ENCODE assay signal across 10 mouse cellular contexts in genomic region chr11:120714546-120714945, GRCm38 (mm10). TPM values are rescaled to one million over a fixed set of nuclear protein-coding genes. Genes with fewer than 3 reads are reported as not detected.
DNase-seq lines count a peak whose midpoint lies in the region; ATAC-seq and TF ChIP-seq lines count a peak whose summit lies in the region.
"Had no signal": no experiment of that assay in that cellular context is flagged by ENCODE, and none has a peak within 500 bp of the region (broad histone marks: within the 10 kb centered on the region; RNA-seq: fewer than 3 reads in every experiment).

No protein-coding gene starts in this region.

- no peaks in the 10 kb centered on the region for H3K9me3 ChIP-seq in embryonic facial prominence, embryonic 13.5 days
- H3K9me3 ChIP-seq in intestine, embryonic 15.5 days, result no peaks in the 10 kb centered on the region
- no peaks in the 10 kb centered on the region for H3K9me3 ChIP-seq in neural tube, embryonic 12.5 days

- no peaks in the 10 kb centered on the region for H3K27me3 ChIP-seq in embryonic facial prominence, embryonic 13.5 days
- no peaks in the 10 kb centered on the region for H3K27me3 ChIP-seq in intestine, embryonic 15.5 days (replicated peaks)
- H3K27me3 ChIP-seq in neural tube, embryonic 12.5 days (replicated peaks), result no peaks in the 10 kb centered on the region

- TF ChIP-seq CTCF in left cerebral cortex, adult 2 months (IDR thresholded peaks at IDR 0.05), result no peak

- H3K4me2 ChIP-seq in embryonic facial prominence, embryonic 13.5 days, result peak overlapping the region; percentile 98
- H3K4me2 ChIP-seq in intestine, embryonic 15.5 days (replicated peaks), result peak overlapping the region; percentile 93
- peak overlapping the region; percentile 98 for H3K4me2 ChIP-seq in neural tube, embryonic 12.5 days (replicated peaks)

- H3K36me3 ChIP-seq in embryonic facial prominence, embryonic 13.5 days, result peaks cover 63% of the 10 kb centered on the region
- peaks cover 38% of the 10 kb centered on the region for H3K36me3 ChIP-seq in intestine, embryonic 15.5 days
- peaks cover 38% of the 10 kb centered on the region for H3K36me3 ChIP-seq in neural tube, embryonic 12.5 days

- no peak for ATAC-seq in embryonic facial prominence, embryonic 13.5 days (ENCODE audit: insufficient number of reproducible peaks, insufficient read depth, low FRiP score, low TSS enrichment, low read depth)
- no peak for ATAC-seq in intestine, embryonic 15.5 days
- ATAC-seq in neural tube, embryonic 12.5 days (ENCODE audit: low FRiP score, low read depth), result no peak
- no peak for ATAC-seq in inflammation-experienced regulatory T-cells, adult 6 months

- peaks cover 24% of the 10 kb centered on the region for H3K4me1 ChIP-seq in embryonic facial prominence, embryonic 13.5 days
- H3K4me1 ChIP-seq in intestine, embryonic 15.5 days (replicated peaks), result peaks cover 29% of the 10 kb centered on the region
- H3K4me1 ChIP-seq in neural tube, embryonic 12.5 days, result peaks cover 38% of the 10 kb centered on the region

- H3K9ac ChIP-seq in embryonic facial prominence, embryonic 13.5 days, result peak overlapping the region; percentile 76
- H3K9ac ChIP-seq in intestine, embryonic 15.5 days, result peak overlapping the region; percentile 61
- H3K9ac ChIP-seq in neural tube, embryonic 12.5 days, result peak overlapping the region; percentile 67

- WGBS in embryonic facial prominence, embryonic 13.5 days, result 45% methylated on average over 10 of the region's 10 CpGs
- WGBS in intestine, embryonic 15.5 days, result 40% methylated on average over 10 of the region's 10 CpGs
- 60% methylated on average over 10 of the region's 10 CpGs for WGBS in neural tube, embryonic 12.5 days

- intact Hi-C loops in left cerebral cortex, adult 2 months (cut with DNase I), result no loop called here
- intact Hi-C loops in left cerebral cortex, postnatal 4 days (cut with DNase I), result loop anchor here (5.0 to 10.0 kb wide), 2 partner anchors 52 to 90 kb away; partner anchors contain the start of genes Notum and Sirt7

- no peak for DNase-seq in left cerebral cortex, adult 2 months (ENCODE audit: extremely low spot score in 1 of 2, low spot score in 2 of 2)
- no peak for DNase-seq in left cerebral cortex, postnatal 4 days
- no peak for DNase-seq in adipocyte (ENCODE audit: low spot score)
- DNase-seq in kidney, postnatal 36 days, result no peak
- DNase-seq: right cerebral cortex, postnatal 4 days had no signal

- peak overlapping the region; percentile 84 for H3K4me3 ChIP-seq in left cerebral cortex, adult 2 months
- peak overlapping the region; percentile 68 for H3K4me3 ChIP-seq in embryonic facial prominence, embryonic 13.5 days
- H3K4me3 ChIP-seq in intestine, embryonic 15.5 days (replicated peaks), result peak overlapping the region; percentile 70
- H3K4me3 ChIP-seq in neural tube, embryonic 12.5 days, result peak overlapping the region; percentile 58

- peak overlapping the region; percentile 70 for H3K27ac ChIP-seq in left cerebral cortex, adult 2 months
- no peak overlapping the region for H3K27ac ChIP-seq in embryonic facial prominence, embryonic 13.5 days
- no peak overlapping the region for H3K27ac ChIP-seq in intestine, embryonic 15.5 days
- no peak overlapping the region for H3K27ac ChIP-seq in neural tube, embryonic 12.5 days

RNA-seq across cellular contexts. Expression of gene Lrrc45, which starts 0.8 kb away (rescaled TPM):
- total RNA-seq in left cerebral cortex, adult 2 months (2021), result 10 to 100 TPM; 61.4 to 62.3 TPM
- 10 to 100 TPM; 76.4 to 78.9 TPM for total RNA-seq in left cerebral cortex, postnatal 4 days (2021)
- 71.0 and 77.8 TPM in 2 replicates for polyA plus RNA-seq in embryonic facial prominence, embryonic 13.5 days (2015; fragmentation: Nextera tagmentation; extraction: Ambion mirVana)
- 42.0 and 45.4 TPM in 2 replicates for polyA plus RNA-seq in intestine, embryonic 15.5 days (2015; fragmentation: Nextera tagmentation; extraction: Ambion mirVana)
- polyA plus RNA-seq in neural tube, embryonic 12.5 days (2016; fragmentation: Nextera tagmentation; extraction: Ambion mirVana), result 70.9 and 72.6 TPM in 2 replicates
- polyA plus RNA-seq in inflammation-experienced regulatory T-cells, adult 6 months (2017; shearing (Covaris generic)), result 10 to 100 TPM; 19.4 to 39.4 (median 20.8) TPM

RNA-seq across cellular contexts. Expression of gene Cenpx, which starts 1.0 kb away (rescaled TPM):
- total RNA-seq in left cerebral cortex, adult 2 months (2021), result 10 to 100 TPM; 18.9 to 21.3 TPM
- 10 to 100 TPM; 31.2 to 35.1 TPM for total RNA-seq in left cerebral cortex, postnatal 4 days (2021)
- 132 and 154 TPM in 2 replicates for polyA plus RNA-seq in embryonic facial prominence, embryonic 13.5 days (2015; fragmentation: Nextera tagmentation; extraction: Ambion mirVana)
- 163 and 170 TPM in 2 replicates for polyA plus RNA-seq in intestine, embryonic 15.5 days (2015; fragmentation: Nextera tagmentation; extraction: Ambion mirVana)
- polyA plus RNA-seq in neural tube, embryonic 12.5 days (2016; fragmentation: Nextera tagmentation; extraction: Ambion mirVana), result 108 and 114 TPM in 2 replicates
- 100 to 1,000 TPM; 154 to 181 (median 169) TPM for polyA plus RNA-seq in inflammation-experienced regulatory T-cells, adult 6 months (2017; shearing (Covaris generic))

RNA-seq across cellular contexts. Expression of gene Rac3, which starts 6.7 kb away (rescaled TPM):
- total RNA-seq in left cerebral cortex, adult 2 months (2021), result 10 to 100 TPM; 34.0 to 39.6 TPM
- total RNA-seq in left cerebral cortex, postnatal 4 days (2021), result 100 to 1,000 TPM; 505 to 551 TPM
- polyA plus RNA-seq in embryonic facial prominence, embryonic 13.5 days (2015; fragmentation: Nextera tagmentation; extraction: Ambion mirVana), result 66.0 and 72.6 TPM in 2 replicates
- polyA plus RNA-seq in intestine, embryonic 15.5 days (2015; fragmentation: Nextera tagmentation; extraction: Ambion mirVana), result 34.2 and 35.8 TPM in 2 replicates
- 118 and 119 TPM in 2 replicates for polyA plus RNA-seq in neural tube, embryonic 12.5 days (2016; fragmentation: Nextera tagmentation; extraction: Ambion mirVana)
- polyA plus RNA-seq in inflammation-experienced regulatory T-cells, adult 6 months (2017; shearing (Covaris generic)), result not detected

RNA-seq across cellular contexts. Expression of gene Dcxr, which starts 12.5 kb away (rescaled TPM):
- total RNA-seq in left cerebral cortex, adult 2 months (2021), result 1 to 10 TPM; 7.1 to 8.4 TPM
- 1 to 10 TPM; 2.5 to 3.2 TPM for total RNA-seq in left cerebral cortex, postnatal 4 days (2021)
- 17.9 and 18.3 TPM in 2 replicates for polyA plus RNA-seq in embryonic facial prominence, embryonic 13.5 days (2015; fragmentation: Nextera tagmentation; extraction: Ambion mirVana)
- 31.3 and 41.7 TPM in 2 replicates for polyA plus RNA-seq in intestine, embryonic 15.5 days (2015; fragmentation: Nextera tagmentation; extraction: Ambion mirVana)
- 12.3 and 16.7 TPM in 2 replicates for polyA plus RNA-seq in neural tube, embryonic 12.5 days (2016; fragmentation: Nextera tagmentation; extraction: Ambion mirVana)
- 10 to 100 TPM; 20.5 to 29.7 (median 26.5) TPM for polyA plus RNA-seq in inflammation-experienced regulatory T-cells, adult 6 months (2017; shearing (Covaris generic))

RNA-seq across cellular contexts. Expression of gene Cbr2, which starts 17.4 kb away (rescaled TPM):
- total RNA-seq in left cerebral cortex, adult 2 months (2021), result 1 to 10 TPM; 1.9 to 3.0 TPM
- 1 to 10 TPM; 2.9 to 3.0 TPM for total RNA-seq in left cerebral cortex, postnatal 4 days (2021)
- 27.1 and 32.3 TPM in 2 replicates for polyA plus RNA-seq in embryonic facial prominence, embryonic 13.5 days (2015; fragmentation: Nextera tagmentation; extraction: Ambion mirVana)
- polyA plus RNA-seq in intestine, embryonic 15.5 days (2015; fragmentation: Nextera tagmentation; extraction: Ambion mirVana), result 0.79 and 2.4 TPM in 2 replicates
- polyA plus RNA-seq in neural tube, embryonic 12.5 days (2016; fragmentation: Nextera tagmentation; extraction: Ambion mirVana), result 0.95 and 1.6 TPM in 2 replicates
- polyA plus RNA-seq in inflammation-experienced regulatory T-cells, adult 6 months (2017; shearing (Covaris generic)), result not detected
- total RNA-seq: granulocyte monocyte progenitor cell, adult 5-6 weeks had no signal

Comparison
In these comparisons a context has a peak if more than half of its experiments do, and no peak if none do; other contexts are left out.
1. RNA of gene Rac3, which starts 6.7 kb away (polyA plus RNA-seq): 118 to 119 TPM in neural tube, embryonic 12.5 days, 66.0 to 72.6 TPM in embryonic facial prominence, embryonic 13.5 days and 34.2 to 35.8 TPM in intestine, embryonic 15.5 days; not detected in inflammation-experienced regulatory T-cells, adult 6 months; every median in the first group is over 10 times any median in the second.
2. Peak in every context shown above with its lines, with median percentiles within 50 percentile points of each other: H3K4me3 ChIP-seq, H3K4me2 ChIP-seq and H3K9ac ChIP-seq.